Mouse (Mus musculus) spleen, adult 2 months (tissue): ENCODE measurements around the gene Syce3.

Experiments used
- CTCF ChIP-seq: fragments of 200-500 bp; IDR thresholded peaks from 2 replicates; pipeline ENCODE4 v1.5.1; 2011; ENCODE audit warnings: mild to moderate bottlenecking, inconsistent platforms; ENCODE audit not compliant: insufficient read depth, insufficient read length, insufficient replicate concordance; ENCODE audit errors: extremely low read depth
- POLR2A ChIP-seq: fragments of 200-500 bp; IDR thresholded peaks from 2 replicates; pipeline ENCODE4 v1.6.1; 2011; ENCODE audit warnings: low read depth, low read length, inconsistent platforms

GRCm38 (mm10) chr15:89426716-89427115 lies 16.4 kb upstream of the Syce3 start:
- TF ChIP-seq CTCF, result no peak
- TF ChIP-seq POLR2A, result no peak
